Mouse (Mus musculus) C2C12 (cell line): ENCODE measurements around the gene 1700102P08Rik. TPM values are rescaled to one million over a fixed set of nuclear protein-coding genes. Genes with fewer than 3 reads are reported as not detected.

Experiments used
- H3K27me3 ChIP-seq: one replicate; pipeline ENCODE4 v1.6.1; 2011; ENCODE audit not compliant: control insufficient read depth, insufficient read depth, insufficient read length
- H3K36me3 ChIP-seq: one replicate; pipeline ENCODE4 v1.6.1; 2011; ENCODE audit not compliant: control insufficient read depth, insufficient read depth
- H3K4me3 ChIP-seq: one replicate; pipeline ENCODE4 v1.5.1; 2011; ENCODE audit warnings: mild to moderate bottlenecking, control low read depth; ENCODE audit not compliant: poor library complexity, insufficient read depth, severe bottlenecking
- H3K79me2 ChIP-seq: one replicate; pipeline ENCODE4 v1.6.1; 2011; ENCODE audit not compliant: control insufficient read depth, insufficient read depth
- H3K79me3 ChIP-seq: one replicate; pipeline ENCODE4 v1.6.1; 2011; ENCODE audit warnings: low read depth, control low read depth
- H3ac ChIP-seq: one replicate; pipeline ENCODE3; 2011; ENCODE audit warnings: low read depth; ENCODE audit not compliant: control insufficient read depth, insufficient read length
- CEBPB ChIP-seq: IDR thresholded peaks from one replicate; pipeline ENCODE4 v1.6.1; 2011; ENCODE audit warnings: low read depth, mild to moderate bottlenecking, control low read depth, moderate library complexity
- CTCF ChIP-seq: IDR thresholded peaks from one replicate; pipeline ENCODE4 v1.5.1; 2011; ENCODE audit not compliant: control insufficient read depth, insufficient read depth, insufficient read length
- FOSL1 ChIP-seq: IDR thresholded peaks from one replicate; pipeline ENCODE4 v1.8.0; 2011; ENCODE audit warnings: mild to moderate bottlenecking, low read length; ENCODE audit not compliant: poor library complexity, insufficient read depth, severe bottlenecking
- MAX ChIP-seq: IDR thresholded peaks from one replicate; pipeline ENCODE4 v1.6.1; 2011; ENCODE audit warnings: mild to moderate bottlenecking, control low read depth
- MYOD1 ChIP-seq: IDR thresholded peaks from one replicate; pipeline ENCODE4 v1.6.1; 2011; ENCODE audit warnings: low read depth; ENCODE audit not compliant: control insufficient read depth, insufficient read length
- MYOG ChIP-seq: IDR thresholded peaks from one replicate; pipeline ENCODE4 v1.6.1; 2011; ENCODE audit not compliant: control insufficient read depth, insufficient read length; ENCODE audit errors: extremely low read depth
- USF1 ChIP-seq: IDR thresholded peaks from one replicate; pipeline ENCODE4 v1.6.1; 2011; ENCODE audit warnings: low read depth, mild to moderate bottlenecking, control low read depth, moderate library complexity
- polyA plus RNA-seq: library from polyadenylated mRNA; unstranded; fragments of >200 nt; fragmentation: generic; extraction: Trizol; gene quantifications from one replicate; pipeline ENCODE4 v1.2.1, GENCODE M21; 2012; ENCODE audit warnings: missing spikeins

1700102P08Rik gene
- polyA plus RNA-seq, 1 experiment = 0.16 TPM

DNA sequence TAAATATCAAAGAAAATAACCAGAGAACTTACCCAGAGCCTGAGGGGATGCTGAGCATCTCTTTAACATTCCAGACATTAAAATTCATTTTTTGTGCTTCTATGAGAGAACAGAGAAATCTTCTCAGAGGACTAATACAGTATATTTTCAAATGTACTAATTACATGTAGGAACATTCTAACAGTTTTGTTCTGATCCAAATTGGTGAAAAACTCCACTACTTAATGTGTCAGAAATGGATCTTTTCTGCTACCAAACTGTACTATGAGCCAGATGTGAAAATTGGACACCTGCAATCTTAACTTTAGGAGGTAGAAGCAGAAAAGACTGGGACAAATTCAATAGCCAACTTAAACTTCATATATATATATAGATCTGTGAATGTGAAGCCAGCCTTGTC, 35.8 kb downstream of the 1700102P08Rik start, which contains the start of gene Ccdc36:
TSS of gene Ccdc36 (minus strand) at position 101 of the 400 bp plus-strand sequence.
- Histone ChIP-seq H3K79me2 (no peaks in the 10 kb centered on the region), H3K27me3 (peaks cover 3% of the 10 kb centered on the region), H3ac (no peak within 1 kb of the TSS), H3K79me3 (no peaks in the 10 kb centered on the region), H3K4me3 (no peak within 1 kb of the TSS), H3K36me3 (no peaks in the 10 kb centered on the region)
- no peak for TF ChIP-seq MYOG
- no peak for TF ChIP-seq MYOD1
- TF ChIP-seq FOSL1 = no peak
- TF ChIP-seq CTCF = no peak
- no peak for TF ChIP-seq CEBPB
- TF ChIP-seq USF1 = no peak
- no peak for TF ChIP-seq MAX

DNA sequence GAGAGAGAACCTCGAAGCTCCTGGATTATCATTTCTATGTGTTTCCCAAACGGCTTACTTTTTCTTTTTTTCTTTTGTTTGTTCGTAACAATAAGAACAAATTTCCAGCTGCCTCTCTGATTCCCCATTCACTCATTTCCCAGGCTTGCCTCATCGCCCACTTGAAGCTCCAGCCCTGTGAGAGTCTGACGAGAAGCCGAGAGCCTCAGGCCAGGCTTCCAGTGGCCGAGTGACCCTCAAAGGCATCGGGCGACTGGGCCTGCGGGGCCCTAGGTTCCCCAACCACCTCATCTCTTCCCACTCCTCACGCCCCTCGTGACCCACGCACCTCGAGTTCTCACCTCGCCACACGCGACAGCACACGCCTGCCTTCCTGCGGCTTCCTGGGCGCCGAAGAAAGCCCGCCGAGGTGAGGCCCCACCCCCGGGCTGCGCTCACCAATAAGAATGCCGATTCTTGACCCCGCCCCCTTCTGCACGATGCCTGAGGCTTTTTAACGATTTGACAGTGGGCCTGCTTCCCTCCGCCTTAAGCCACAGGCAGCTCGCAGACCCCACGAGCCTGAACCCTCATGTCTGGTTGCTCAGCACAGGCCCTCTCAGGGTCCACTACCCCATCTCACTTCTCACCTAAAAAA, 38.9 kb downstream of the 1700102P08Rik start:
- H3K4me3 ChIP-seq = no peak overlapping the region

DNA sequence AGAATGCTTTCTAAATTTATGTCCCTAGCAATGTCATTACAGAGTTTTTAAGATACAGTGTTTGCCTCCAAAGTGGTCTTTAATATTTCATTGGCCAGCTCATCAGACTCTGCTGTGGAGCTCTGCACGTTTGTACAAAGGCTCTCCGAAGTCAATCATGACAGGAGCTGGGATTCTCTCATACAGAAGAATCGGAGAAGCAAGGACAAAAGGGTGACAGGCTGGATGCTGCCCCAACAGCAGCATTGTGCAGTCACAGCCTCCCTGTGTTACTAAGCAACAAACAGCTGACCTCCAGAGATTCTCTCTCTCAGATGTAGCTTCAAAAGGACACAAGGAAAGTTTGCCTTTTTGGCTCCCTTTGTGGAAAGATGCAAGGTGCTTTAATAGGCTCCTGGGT, 43.6 kb downstream of the 1700102P08Rik start, which contains the start of gene BC048562:
TSS of gene BC048562 (plus strand) at position 301 of the 400 bp plus-strand sequence.
- Histone ChIP-seq H3K36me3 (no peaks in the 10 kb centered on the region), H3ac (no peak within 1 kb of the TSS), H3K4me3 (no peak within 1 kb of the TSS), H3K79me3 (no peaks in the 10 kb centered on the region), H3K27me3 (peaks cover 27% of the 10 kb centered on the region), H3K79me2 (no peaks in the 10 kb centered on the region)
- TF ChIP-seq CTCF (no peak), MYOG (no peak), FOSL1 (no peak), MYOD1 (no peak), CEBPB (no peak), USF1 (no peak), MAX (no peak)

More for the DNA sequence above, 38.9 kb downstream of the 1700102P08Rik start:
- no peaks in the 10 kb centered on the region for H3K79me2 ChIP-seq
- TF ChIP-seq CEBPB (no peak), FOSL1 (no peak), MYOD1 (no peak), MYOG (no peak), CTCF (no peak), USF1 (no peak), MAX (no peak)
- no peaks in the 10 kb centered on the region for H3K79me3 ChIP-seq
- no peaks in the 10 kb centered on the region for H3K36me3 ChIP-seq
- peaks cover 16% of the 10 kb centered on the region for H3K27me3 ChIP-seq
- H3ac ChIP-seq = no peak overlapping the region

DNA sequence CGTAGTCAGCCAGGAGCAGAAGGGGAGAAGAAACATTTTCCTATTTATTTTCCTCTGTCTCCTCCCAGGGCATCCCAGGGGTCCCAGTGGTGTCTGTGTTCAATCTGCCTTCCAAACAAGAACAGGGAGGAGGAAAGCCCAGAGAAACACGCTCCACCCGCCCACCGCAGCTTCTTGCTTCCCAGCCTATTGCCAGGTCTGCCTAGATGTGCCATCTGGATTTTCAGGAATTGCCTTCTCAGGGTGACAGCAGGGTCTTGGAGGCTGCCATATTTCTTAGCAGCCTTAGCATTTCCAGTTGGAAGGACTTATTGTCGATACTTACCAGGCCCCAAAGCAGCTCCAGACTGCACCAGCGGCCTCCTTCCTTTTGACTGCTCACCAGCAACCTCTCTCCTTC, 46.6 kb downstream of the 1700102P08Rik start:
- Histone ChIP-seq H3K79me3 (no peaks in the 10 kb centered on the region), H3K79me2 (no peaks in the 10 kb centered on the region), H3K36me3 (no peaks in the 10 kb centered on the region), H3K27me3 (peaks cover 27% of the 10 kb centered on the region), H3ac (no peak overlapping the region), H3K4me3 (no peak overlapping the region)
- TF ChIP-seq MAX = no peak
- no peak for TF ChIP-seq MYOG
- no peak for TF ChIP-seq MYOD1
- no peak for TF ChIP-seq FOSL1
- no peak for TF ChIP-seq CTCF
- no peak for TF ChIP-seq USF1
- TF ChIP-seq CEBPB = no peak

DNA sequence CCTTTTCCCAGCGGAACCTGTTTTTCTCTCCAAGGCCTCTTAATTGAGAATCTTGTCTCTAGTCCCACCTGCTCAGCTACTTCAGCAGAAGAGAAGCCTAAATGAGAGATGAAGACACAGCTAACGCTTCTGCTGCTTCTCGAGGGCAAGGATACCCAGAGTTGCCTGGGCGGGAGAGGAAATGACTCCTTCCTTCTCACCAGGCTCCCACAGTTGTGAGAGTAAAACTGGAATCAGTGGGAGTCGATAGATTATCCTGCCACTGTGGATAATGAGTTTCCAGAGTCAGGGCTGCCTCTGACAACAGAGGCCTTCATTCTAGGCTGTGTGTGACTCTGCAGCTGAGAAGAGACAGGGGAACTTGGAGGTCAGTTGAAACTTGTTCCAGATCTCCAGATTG, 47.9 kb downstream of the 1700102P08Rik start:
- H3K36me3 ChIP-seq = no peaks in the 10 kb centered on the region
- peaks cover 34% of the 10 kb centered on the region for H3K27me3 ChIP-seq
- TF ChIP-seq MAX (no peak), CTCF (no peak), FOSL1 (no peak), MYOD1 (no peak), CEBPB (no peak)
- H3K79me3 ChIP-seq = no peaks in the 10 kb centered on the region
- no peaks in the 10 kb centered on the region for H3K79me2 ChIP-seq
- H3K4me3 ChIP-seq = no peak overlapping the region
- no peak overlapping the region for H3ac ChIP-seq
